ENCODE assay signal across 8 mouse cellular contexts in the genomic region with DNA sequence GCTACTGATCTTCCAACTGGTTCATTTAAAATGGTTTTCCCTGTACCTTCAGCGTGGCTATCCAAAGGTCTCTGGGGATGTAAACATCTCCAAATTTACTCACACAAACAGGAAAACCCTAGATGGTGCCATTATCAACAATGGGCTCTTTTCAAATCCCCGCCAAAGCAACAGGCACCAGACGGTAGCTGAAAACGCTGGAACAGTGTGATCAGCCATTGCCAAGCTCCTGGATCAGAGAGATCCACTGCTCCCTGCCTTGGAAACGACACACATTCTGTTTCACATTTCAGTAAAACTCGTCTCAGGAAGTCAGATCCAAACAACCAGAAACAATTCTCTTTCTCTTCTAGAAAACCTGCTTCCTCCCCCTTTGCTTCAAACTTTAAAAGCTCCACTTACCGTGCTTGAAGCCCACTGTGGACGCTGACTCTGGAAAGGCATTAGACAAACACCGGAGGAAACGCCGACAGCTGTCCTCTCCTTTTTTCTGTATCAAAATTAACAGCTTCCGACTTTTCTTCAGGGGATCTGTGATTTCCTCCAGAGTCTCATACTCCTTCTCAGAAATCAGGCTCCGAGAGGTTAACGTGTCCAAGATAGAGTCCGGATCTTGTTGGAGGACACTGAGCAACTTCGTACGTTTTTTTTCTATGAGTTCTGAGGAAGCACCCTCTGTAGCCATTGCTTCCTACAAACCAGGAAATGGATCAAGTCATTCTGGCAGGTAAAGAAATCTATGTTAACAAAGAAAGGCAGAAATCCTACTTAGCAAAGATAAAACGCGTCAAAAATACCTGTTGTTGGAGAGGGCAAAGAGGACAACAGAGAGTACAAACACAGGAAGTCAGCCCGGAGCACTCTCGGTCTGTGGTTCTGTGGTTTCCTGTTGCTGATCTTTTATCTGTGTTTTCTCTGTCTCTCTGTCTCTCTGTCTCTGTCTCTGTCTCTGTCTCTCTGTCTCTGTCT. TPM values are rescaled to one million over a fixed set of nuclear protein-coding genes. Genes with fewer than 3 reads are reported as not detected.
DNase-seq lines count a peak whose midpoint lies in the region; ATAC-seq lines count a peak whose summit lies in the region.

Gene Card6 (minus strand): TSS at position 854 of the 969 bp plus-strand sequence.

- no peak for DNase-seq in hindbrain, embryonic 10.5 days (ENCODE audit: low spot score)
- DNase-seq in brain, adult 2 months (ENCODE audit: low read depth, low spot score), result peak; percentile 29
- peak; percentile 88 for DNase-seq in induced T-regulatory cell, adult 2 months (ENCODE audit: low read depth)
- DNase-seq in right cerebral cortex, adult 18-20 months, result no peak
- no peak for DNase-seq in frontal cortex, adult 2 months (ENCODE audit: extremely low spot score in 1 of 2, low spot score in 1 of 2)

- 73% methylated on average over 21 of the region's 21 CpGs for WGBS in hindbrain, embryonic 10.5 days
- 70% methylated on average over 21 of the region's 21 CpGs for WGBS in hindbrain, embryonic 12.5 days
- WGBS in liver, embryonic 16.5 days (ENCODE audit: insufficient replicate concordance), result 3% methylated on average over 21 of the region's 21 CpGs
- WGBS in stomach, embryonic 16.5 days, result 40% methylated on average over 21 of the region's 21 CpGs

- H3K9me3 ChIP-seq in hindbrain, embryonic 10.5 days, result no peaks in the 10 kb centered on the region
- no peaks in the 10 kb centered on the region for H3K9me3 ChIP-seq in hindbrain, embryonic 12.5 days (replicated peaks)
- no peaks in the 10 kb centered on the region for H3K9me3 ChIP-seq in liver, embryonic 16.5 days (replicated peaks; ENCODE audit: control insufficient read depth, low read length)
- H3K9me3 ChIP-seq in stomach, embryonic 16.5 days (replicated peaks; ENCODE audit: control insufficient read depth, low read length), result no peaks in the 10 kb centered on the region

- no peak within 1 kb of the TSS for H3K27ac ChIP-seq in hindbrain, embryonic 10.5 days
- no peak within 1 kb of the TSS for H3K27ac ChIP-seq in hindbrain, embryonic 12.5 days
- H3K27ac ChIP-seq in liver, embryonic 16.5 days (ENCODE audit: low read length), result peak within 1 kb of the TSS; percentile 25; the same call in 1 of the 2 replicates
- peak within 1 kb of the TSS; percentile 54; the same call in 1 of the 2 replicates for H3K27ac ChIP-seq in stomach, embryonic 16.5 days (ENCODE audit: low read length)

- ATAC-seq in hindbrain, embryonic 12.5 days (ENCODE audit: low FRiP score), result no peak
- no peak for ATAC-seq in liver, embryonic 16.5 days (ENCODE audit: low read depth)
- ATAC-seq in stomach, embryonic 16.5 days (ENCODE audit: insufficient read depth, low FRiP score), result no peak

- H3K4me2 ChIP-seq in hindbrain, embryonic 12.5 days (replicated peaks), result no peak within 1 kb of the TSS
- peak within 1 kb of the TSS; percentile 51 for H3K4me2 ChIP-seq in liver, embryonic 16.5 days (ENCODE audit: low read depth, low read length)
- H3K4me2 ChIP-seq in stomach, embryonic 16.5 days (ENCODE audit: low read depth, low read length), result peak within 1 kb of the TSS; percentile 55

- H3K9ac ChIP-seq in hindbrain, embryonic 12.5 days, result no peak within 1 kb of the TSS
- H3K9ac ChIP-seq in liver, embryonic 16.5 days (ENCODE audit: low read depth, low read length), result peak within 1 kb of the TSS; percentile 36; the same call in 1 of the 2 replicates
- peak within 1 kb of the TSS; percentile 22 for H3K9ac ChIP-seq in stomach, embryonic 16.5 days (ENCODE audit: low read length)

- no peaks in the 10 kb centered on the region for H3K36me3 ChIP-seq in hindbrain, embryonic 10.5 days
- no peaks in the 10 kb centered on the region for H3K36me3 ChIP-seq in hindbrain, embryonic 12.5 days
- H3K36me3 ChIP-seq in liver, embryonic 16.5 days (ENCODE audit: control insufficient read depth, insufficient read depth), result no peaks in the 10 kb centered on the region
- H3K36me3 ChIP-seq in stomach, embryonic 16.5 days (ENCODE audit: control insufficient read depth, insufficient read depth, low read length), result no peaks in the 10 kb centered on the region

- H3K4me3 ChIP-seq in hindbrain, embryonic 10.5 days, result 0 out of 2 replicates have a peak within 1 kb of the TSS, but pooled peaks have one; percentile 9
- H3K4me3 ChIP-seq in hindbrain, embryonic 12.5 days, result no peak within 1 kb of the TSS
- H3K4me3 ChIP-seq in liver, embryonic 16.5 days (ENCODE audit: low read depth, low read length), result peak within 1 kb of the TSS; percentile 55
- H3K4me3 ChIP-seq in stomach, embryonic 16.5 days (replicated peaks; ENCODE audit: low read length), result peak within 1 kb of the TSS; percentile 43

- no peaks in the 10 kb centered on the region for H3K4me1 ChIP-seq in hindbrain, embryonic 10.5 days (replicated peaks)
- H3K4me1 ChIP-seq in hindbrain, embryonic 12.5 days, result no peaks in the 10 kb centered on the region
- H3K4me1 ChIP-seq in liver, embryonic 16.5 days (ENCODE audit: control insufficient read depth, low read depth, low read length), result peaks cover 12% of the 10 kb centered on the region
- no peaks in the 10 kb centered on the region for H3K4me1 ChIP-seq in stomach, embryonic 16.5 days (ENCODE audit: control insufficient read depth, insufficient read depth, low read length)

- no peaks in the 10 kb centered on the region for H3K27me3 ChIP-seq in hindbrain, embryonic 10.5 days (ENCODE audit: insufficient read depth, poor library complexity, severe bottlenecking)
- no peaks in the 10 kb centered on the region for H3K27me3 ChIP-seq in hindbrain, embryonic 12.5 days
- H3K27me3 ChIP-seq in liver, embryonic 16.5 days (ENCODE audit: control insufficient read depth, insufficient read depth, low read depth, low read length), result 0 out of 2 replicates have a peak, but pooled peaks cover 3% of the 10 kb centered on the region
- no peaks in the 10 kb centered on the region for H3K27me3 ChIP-seq in stomach, embryonic 16.5 days (ENCODE audit: control insufficient read depth, insufficient read depth, low read length)

RNA-seq across cellular contexts. Expression of gene Card6, which starts in this region (rescaled TPM):
- polyA plus RNA-seq in hindbrain, embryonic 10.5 days (2016; fragmentation: Nextera tagmentation; extraction: Ambion mirVana), result 0.63 and 0.89 TPM in 2 replicates
- polyA plus RNA-seq in hindbrain, embryonic 12.5 days (2016; fragmentation: Nextera tagmentation; extraction: Ambion mirVana), result 1.2 and 2.2 TPM in 2 replicates
- polyA plus RNA-seq in liver, embryonic 16.5 days (2015; fragmentation: Nextera tagmentation; extraction: Ambion mirVana), result 1.5 and 1.7 TPM in 2 replicates
- 1.3 and 2.4 TPM in 2 replicates for polyA plus RNA-seq in stomach, embryonic 16.5 days (2015; fragmentation: Nextera tagmentation; extraction: Ambion mirVana)
- 0.84 and 0.90 TPM in 2 replicates for polyA plus RNA-seq in frontal cortex, adult 2 months (2012; rRNA removed)

Comparison
In these comparisons a context has a peak if more than half of its experiments do, and no peak if none do; other contexts are left out.
1. DNase-seq: peak in brain, adult 2 months (single experiment) and induced T-regulatory cell, adult 2 months (single experiment); none in hindbrain, embryonic 10.5 days (single experiment), right cerebral cortex, adult 18-20 months (single experiment) and frontal cortex, adult 2 months (0 of 2).
2. H3K27ac ChIP-seq: peak in liver, embryonic 16.5 days (single experiment) and stomach, embryonic 16.5 days (single experiment); none in hindbrain, embryonic 10.5 days (single experiment) and hindbrain, embryonic 12.5 days (single experiment).